Mouse (Mus musculus) hindbrain, embryonic 15.5 days (tissue): ENCODE measurements around the gene Tubg1. TPM values are rescaled to one million over a fixed set of nuclear protein-coding genes. Genes with fewer than 3 reads are reported as not detected.
"Not testable (repeated sequence)": the region's sequence is repeated elsewhere in the genome, so short reads cannot be mapped to it uniquely, and the experiment has no call there.

ENCODE experiments used
- ATAC-seq: fragments of 200-750 bp; cut with Nextera tagmentation; 2 replicates; pipeline ENCODE4 v1.8.0; 2017; ENCODE audit warnings: low read depth, moderate number of reproducible peaks, moderate TSS enrichment; ENCODE audit not compliant: low FRiP score
- H3K27ac ChIP-seq: fragments of 300-500 bp; sonication (generic); replicated peaks from 2 replicates; pipeline ENCODE4 v1.5.1; 2015; ENCODE audit warnings: mild to moderate bottlenecking, inconsistent platforms
- H3K27me3 ChIP-seq: fragments of 300-500 bp; sonication (generic); 2 replicates; pipeline ENCODE4 v1.6.1; 2015; ENCODE audit warnings: control low read depth, inconsistent platforms
- H3K36me3 ChIP-seq: fragments of 300-500 bp; sonication (generic); 2 replicates; pipeline ENCODE4 v1.6.1; 2015; ENCODE audit warnings: control low read depth, inconsistent platforms
- H3K4me1 ChIP-seq: fragments of 300-500 bp; sonication (generic); replicated peaks from 2 replicates; pipeline ENCODE4 v1.6.1; 2015; ENCODE audit warnings: control low read depth, inconsistent platforms
- H3K4me2 ChIP-seq: fragments of 300-500 bp; sonication (generic); 2 replicates; pipeline ENCODE4 v1.6.1; 2015; ENCODE audit warnings: moderate library complexity, mild to moderate bottlenecking, inconsistent platforms
- H3K4me3 ChIP-seq: fragments of 300-500 bp; sonication (generic); 2 replicates; pipeline ENCODE4 v1.5.1; 2015; ENCODE audit warnings: mild to moderate bottlenecking, inconsistent platforms
- H3K9ac ChIP-seq: fragments of 300-500 bp; sonication (generic); 2 replicates; pipeline ENCODE4 v1.6.1; 2015; ENCODE audit warnings: inconsistent platforms
- H3K9me3 ChIP-seq: fragments of 300-500 bp; sonication (generic); 2 replicates; pipeline ENCODE4 v1.6.1; 2016; ENCODE audit warnings: control low read depth, inconsistent platforms
- WGBS: fragments of 180-500 bp; shearing (Covaris S2); methylation state at CpG from one replicate; pipeline ENCODE4 v1.1.7; 2015; 5-methylcytosine and 5-hydroxymethylcytosine counted together
- polyA plus RNA-seq: library from polyadenylated mRNA; unstranded; fragments of >200 nt; fragmentation: Nextera tagmentation; extraction: Ambion mirVana; gene quantifications from 2 replicates; pipeline ENCODE4 v1.2.1, GENCODE M21; 2015

Gene Tubg1
- polyA plus RNA-seq, 1 experiment from 2014 or later: 79.8 TPM

- Histone ChIP-seq H3K36me3 (no peaks in the 10 kb centered on the region), H3K4me2 (no peak overlapping the region), H3K27ac (no peak overlapping the region), H3K9ac (no peak overlapping the region), H3K4me1 (peaks cover 12% of the 10 kb centered on the region), H3K4me3 (no peak overlapping the region), H3K9me3 (no peaks in the 10 kb centered on the region), H3K27me3 (no peaks in the 10 kb centered on the region)
- ATAC-seq: no peak
- WGBS: 73% methylated on average over 5 of the region's 5 CpGs
Measured at GRCm38 (mm10) chr11:101110708-101111107, 9.0 kb upstream of the Tubg1 start.

GRCm38 (mm10) chr11:101111178-101111577 lies 8.6 kb upstream of the Tubg1 start:
- 92% methylated on average over 4 of the region's 4 CpGs for whole genome bisulfite sequencing
- no peaks in the 10 kb centered on the region for H3K9me3 ChIP-seq
- peaks cover 17% of the 10 kb centered on the region for H3K4me1 ChIP-seq
- H3K9ac ChIP-seq: no peak overlapping the region
- no peak for ATAC-seq
- H3K27me3 ChIP-seq: no peaks in the 10 kb centered on the region
- no peak overlapping the region for H3K27ac ChIP-seq
- no peaks in the 10 kb centered on the region for H3K36me3 ChIP-seq
- no peak overlapping the region for H3K4me3 ChIP-seq
- H3K4me2 ChIP-seq: no peak overlapping the region

- no peak for ATAC-seq
- WGBS: 88% methylated on average over 3 of the region's 3 CpGs
- no peak overlapping the region for H3K4me3 ChIP-seq
- no peaks in the 10 kb centered on the region for H3K36me3 ChIP-seq
- H3K27ac ChIP-seq: no peak overlapping the region
- H3K4me1 ChIP-seq: peaks cover 20% of the 10 kb centered on the region
- H3K9ac ChIP-seq: no peak overlapping the region
- no peak overlapping the region for H3K4me2 ChIP-seq
- no peaks in the 10 kb centered on the region for H3K9me3 ChIP-seq
- no peaks in the 10 kb centered on the region for H3K27me3 ChIP-seq
Measured at GRCm38 (mm10) chr11:101112186-101112585, 7.6 kb upstream of the Tubg1 start.

- Histone ChIP-seq H3K4me1 (peaks cover 36% of the 10 kb centered on the region), H3K36me3 (no peaks in the 10 kb centered on the region), H3K4me3 (no peak overlapping the region), H3K4me2 (no peak overlapping the region), H3K9me3 (no peaks in the 10 kb centered on the region), H3K27ac (0 out of 2 replicates have a peak overlapping the region, but pooled peaks have one; percentile 3), H3K9ac (no peak overlapping the region), H3K27me3 (no peaks in the 10 kb centered on the region)
- WGBS: 37% methylated on average over 2 of the region's 2 CpGs
- no peak for ATAC-seq
Measured at GRCm38 (mm10) chr11:101115564-101115963, 4.2 kb upstream of the Tubg1 start.

- peaks cover 46% of the 10 kb centered on the region for H3K4me1 ChIP-seq
- 53% methylated on average over 4 of the region's 4 CpGs for WGBS
- 0 out of 2 replicates have a peak overlapping the region, but pooled peaks have one; percentile 97 for H3K9ac ChIP-seq
- peak overlapping the region; percentile 89 for H3K4me3 ChIP-seq
- no peaks in the 10 kb centered on the region for H3K9me3 ChIP-seq
- no peak for ATAC-seq
- no peaks in the 10 kb centered on the region for H3K36me3 ChIP-seq
- no peaks in the 10 kb centered on the region for H3K27me3 ChIP-seq
- peak overlapping the region; percentile 94 for H3K4me2 ChIP-seq
- no peak overlapping the region for H3K27ac ChIP-seq
Measured at GRCm38 (mm10) chr11:101118105-101118504, 1.6 kb upstream of the Tubg1 start.

- Histone ChIP-seq H3K9ac (peak overlapping the region; percentile 97), H3K36me3 (peaks cover 5% of the 10 kb centered on the region; the same call in 1 of the 2 replicates), H3K27ac (peak overlapping the region; percentile 91), H3K4me1 (peaks cover 46% of the 10 kb centered on the region), H3K4me3 (peak overlapping the region; percentile 89), H3K9me3 (no peaks in the 10 kb centered on the region), H3K4me2 (peak overlapping the region; percentile 94), H3K27me3 (no peaks in the 10 kb centered on the region)
- no peak; the same call in 1 of the 2 replicates for ATAC-seq
- WGBS: under 1% methylated on average over 39 of the region's 39 CpGs
Measured at GRCm38 (mm10) chr11:101119131-101119760, 492 bp upstream of the Tubg1 start.

GRCm38 (mm10) chr11:101120545-101121188 lies 929 bp downstream of the Tubg1 start:
- Histone ChIP-seq H3K36me3 (peaks cover 6% of the 10 kb centered on the region), H3K4me1 (peaks cover 34% of the 10 kb centered on the region), H3K4me2 (peak overlapping the region; percentile 94), H3K9ac (peak overlapping the region; percentile 88), H3K9me3 (no peaks in the 10 kb centered on the region), H3K4me3 (peak overlapping the region; percentile 89), H3K27me3 (no peaks in the 10 kb centered on the region), H3K27ac (peak overlapping the region; percentile 91)
- WGBS: 23% methylated on average over 19 of the region's 19 CpGs
- ATAC-seq: no peak

GRCm38 (mm10) chr11:101124494-101124893 lies 4.8 kb downstream of the Tubg1 start:
- not testable (repeated sequence) for ATAC-seq, H3K27ac ChIP-seq, H3K9ac ChIP-seq, H3K4me2 ChIP-seq, H3K9me3 ChIP-seq, H3K27me3 ChIP-seq, H3K4me3 ChIP-seq
- WGBS: 99% methylated on average over 8 of the region's 8 CpGs
- peaks cover 13% of the 10 kb centered on the region for H3K4me1 ChIP-seq
- peaks cover 18% of the 10 kb centered on the region for H3K36me3 ChIP-seq

- 96% methylated on average over 8 of the region's 9 CpGs for WGBS
- not testable (repeated sequence) for H3K27me3 ChIP-seq, H3K4me3 ChIP-seq, H3K9me3 ChIP-seq, H3K27ac ChIP-seq, H3K9ac ChIP-seq, ATAC-seq, H3K4me2 ChIP-seq
- Histone ChIP-seq H3K36me3 (peaks cover 18% of the 10 kb centered on the region), H3K4me1 (peaks cover 13% of the 10 kb centered on the region)
Measured at GRCm38 (mm10) chr11:101125008-101125407, 5.3 kb downstream of the Tubg1 start.

- 72% methylated on average over 1 of the region's 1 CpGs for WGBS
- Histone ChIP-seq H3K4me3 (no peak overlapping the region), H3K36me3 (peaks cover 18% of the 10 kb centered on the region), H3K9ac (no peak overlapping the region), H3K27ac (no peak overlapping the region), H3K4me1 (no peaks in the 10 kb centered on the region), H3K4me2 (no peak overlapping the region), H3K9me3 (no peaks in the 10 kb centered on the region), H3K27me3 (no peaks in the 10 kb centered on the region)
- ATAC-seq: no peak
Measured at GRCm38 (mm10) chr11:101127075-101127474, 7.3 kb downstream of the Tubg1 start.

GRCm38 (mm10) chr11:101128996-101129577 lies 9.3 kb downstream of the Tubg1 start:
- Histone ChIP-seq H3K4me2 (no peak overlapping the region), H3K9ac (no peak overlapping the region), H3K4me3 (no peak overlapping the region), H3K4me1 (no peaks in the 10 kb centered on the region), H3K36me3 (peaks cover 14% of the 10 kb centered on the region), H3K9me3 (no peaks in the 10 kb centered on the region), H3K27me3 (no peaks in the 10 kb centered on the region), H3K27ac (no peak overlapping the region)
- ATAC-seq: no peak
- 87% methylated on average over 11 of the region's 11 CpGs for WGBS

GRCm38 (mm10) chr11:101130056-101130756 lies 10.5 kb downstream of the Tubg1 start:
- H3K27me3 ChIP-seq: no peaks in the 10 kb centered on the region
- H3K4me3 ChIP-seq: no peak overlapping the region
- H3K9ac ChIP-seq: no peak overlapping the region
- no peak for ATAC-seq
- no peaks in the 10 kb centered on the region for H3K9me3 ChIP-seq
- no peaks in the 10 kb centered on the region for H3K4me1 ChIP-seq
- no peak overlapping the region for H3K4me2 ChIP-seq
- 56% methylated on average over 18 of the region's 18 CpGs for WGBS
- no peak overlapping the region for H3K27ac ChIP-seq
- peaks cover 14% of the 10 kb centered on the region for H3K36me3 ChIP-seq
